Mouse (Mus musculus): ENCODE results near the gene Ift122. TPM values are rescaled to one million over a fixed set of nuclear protein-coding genes. Genes with fewer than 3 reads are reported as not detected.
A peak's percentile ranks its signal among the peaks of the same experiment; 100 is the strongest.
"Not testable (repeated sequence)": the region's sequence is repeated elsewhere in the genome, so short reads cannot be mapped to it uniquely, and the experiment has no call there.

Gene Ift122
- polyA plus RNA-seq, 1 experiment from 2014 or later, result 26.8 TPM

DNA sequence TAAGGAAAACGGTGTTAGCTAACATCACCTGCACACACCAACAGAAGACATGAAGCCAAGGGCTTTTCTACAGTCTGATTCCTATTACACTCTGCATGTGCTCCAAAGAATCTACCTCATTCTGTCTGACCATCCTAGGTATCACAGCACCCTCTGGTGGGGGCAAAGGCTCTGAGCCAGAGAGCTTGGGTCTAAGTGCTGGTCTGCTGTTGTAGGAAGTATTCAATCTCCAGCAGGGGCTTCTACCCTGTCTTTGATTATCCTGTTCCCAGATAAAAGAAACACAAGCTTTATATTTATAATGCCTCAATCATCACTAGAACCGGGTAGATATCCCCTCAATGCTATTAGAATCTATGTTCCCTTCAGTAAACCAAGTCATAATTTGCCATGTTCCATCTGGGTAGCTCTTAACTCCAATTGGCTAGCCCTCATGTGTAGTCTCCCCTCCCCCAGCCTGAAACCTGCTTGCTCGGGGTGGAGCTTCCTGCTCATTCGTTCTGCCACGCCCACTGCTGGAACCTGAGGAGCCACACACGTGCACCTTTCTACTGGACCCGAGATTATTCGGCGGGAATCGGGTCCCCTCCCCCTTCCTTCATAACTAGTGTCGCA is 29.3 kb upstream of the Ift122 start:
- H3K4me3 ChIP-seq, result peak overlapping the region; percentile 35

DNA sequence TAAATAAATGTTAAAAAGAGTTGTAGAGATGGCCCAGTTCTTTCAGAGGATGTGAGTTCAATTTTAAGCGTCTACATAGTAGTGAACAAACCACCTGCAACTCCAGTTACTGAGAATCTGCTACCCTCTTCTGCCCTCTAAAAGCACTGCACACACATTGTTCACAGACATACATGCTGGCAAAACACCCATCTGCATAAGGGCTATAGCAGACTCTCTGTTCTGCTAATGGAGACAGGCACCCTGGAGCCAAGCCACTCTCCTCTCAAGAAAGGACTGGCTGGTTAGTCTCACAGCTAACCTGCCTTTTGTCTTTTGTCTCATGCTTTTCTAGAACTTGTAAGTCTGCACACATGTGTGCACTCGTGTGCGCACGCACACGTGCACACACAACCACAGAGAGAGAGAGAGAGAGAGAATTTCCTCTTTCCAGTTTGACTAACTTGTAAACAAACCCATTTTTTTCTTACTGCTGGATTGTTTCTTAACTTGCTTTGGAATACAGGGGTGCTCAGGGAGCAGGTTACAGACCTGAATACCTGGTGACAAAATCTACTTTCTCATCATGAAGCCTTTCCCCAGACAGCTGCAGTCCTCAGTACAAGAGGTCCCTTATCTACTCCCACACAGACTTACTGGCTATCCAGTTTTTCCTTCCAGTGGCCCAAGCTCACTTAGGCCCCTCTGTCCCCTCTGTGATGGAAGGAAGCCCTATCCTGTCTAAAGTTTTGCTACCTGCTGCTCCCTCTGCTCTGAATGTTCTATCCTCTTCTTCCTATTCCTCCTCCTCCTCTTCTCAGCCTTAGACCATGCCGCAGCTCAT is 22.3 kb upstream of the Ift122 start:
- H3K9me3 ChIP-seq (replicated peaks), result no peaks in the 10 kb centered on the region

More for the DNA sequence above, 29.3 kb upstream of the Ift122 start:
- peak overlapping the region; percentile 64 for H3K27ac ChIP-seq (replicated peaks)
- H3K9me3 ChIP-seq (replicated peaks); H3K36me3 ChIP-seq; H3K27me3 ChIP-seq (ENCODE audit: low read depth, poor library complexity, severe bottlenecking); H3K4me1 ChIP-seq: not testable (repeated sequence)
- WGBS, result 3% methylated on average over 6 of the region's 11 CpGs
- peak; percentile 80 for DNase-seq (ENCODE audit: low spot score)

GRCm38 (mm10) chr6:115832152-115832850 is 21.0 kb upstream of the Ift122 start:
- Histone ChIP-seq H3K4me3 (no peak overlapping the region), H3K27ac (replicated peaks) (no peak overlapping the region)

More for the DNA sequence above, 22.3 kb upstream of the Ift122 start:
- WGBS, result 84% methylated on average over 6 of the region's 6 CpGs
- H3K4me3 ChIP-seq, result no peak overlapping the region
- no peak for DNase-seq (ENCODE audit: low spot score)
- H3K27me3 ChIP-seq (ENCODE audit: low read depth, poor library complexity, severe bottlenecking), result no peaks in the 10 kb centered on the region
- no peak overlapping the region for H3K27ac ChIP-seq (replicated peaks)
- 0 out of 2 replicates have a peak, but pooled peaks cover 3% of the 10 kb centered on the region for H3K36me3 ChIP-seq
- H3K4me1 ChIP-seq, result no peaks in the 10 kb centered on the region

DNA sequence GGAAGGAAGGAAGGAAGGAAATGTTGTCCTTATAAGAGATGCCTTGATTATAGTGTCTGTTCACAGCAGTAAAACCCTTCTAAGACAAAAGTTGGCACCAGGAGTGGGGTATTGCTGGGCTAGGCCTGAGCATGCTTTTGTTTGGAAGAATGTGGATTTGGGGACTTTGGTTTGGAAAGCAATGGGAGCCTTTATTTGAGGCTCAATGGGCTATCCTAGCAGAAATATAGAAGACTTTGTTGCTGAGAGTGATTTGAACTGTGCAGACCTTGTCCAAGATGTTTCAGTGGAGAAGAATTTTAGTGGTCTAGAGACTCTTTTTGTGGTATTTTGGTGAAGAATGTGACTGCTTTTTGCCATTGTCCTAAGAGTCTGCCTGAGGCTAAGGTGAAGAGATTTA is 19.4 kb upstream of the Ift122 start:
- Histone ChIP-seq H3K4me3 (no peak overlapping the region), H3K36me3 (0 out of 2 replicates have a peak, but pooled peaks cover 3% of the 10 kb centered on the region), H3K27me3 (ENCODE audit: low read depth, poor library complexity, severe bottlenecking) (no peaks in the 10 kb centered on the region), H3K27ac (replicated peaks) (no peak overlapping the region), H3K4me1 (peaks cover 17% of the 10 kb centered on the region), H3K9me3 (replicated peaks) (no peaks in the 10 kb centered on the region)
- no peak for DNase-seq (ENCODE audit: low spot score)

More at GRCm38 (mm10) chr6:115832152-115832850, 21.0 kb upstream of the Ift122 start:
- Histone ChIP-seq H3K4me1 (peaks cover 1% of the 10 kb centered on the region), H3K9me3 (replicated peaks) (no peaks in the 10 kb centered on the region), H3K36me3 (0 out of 2 replicates have a peak, but pooled peaks cover 3% of the 10 kb centered on the region), H3K27me3 (ENCODE audit: low read depth, poor library complexity, severe bottlenecking) (no peaks in the 10 kb centered on the region)
- WGBS, result 93% methylated on average over 2 of the region's 2 CpGs
- DNase-seq (ENCODE audit: low spot score), result no peak

DNA sequence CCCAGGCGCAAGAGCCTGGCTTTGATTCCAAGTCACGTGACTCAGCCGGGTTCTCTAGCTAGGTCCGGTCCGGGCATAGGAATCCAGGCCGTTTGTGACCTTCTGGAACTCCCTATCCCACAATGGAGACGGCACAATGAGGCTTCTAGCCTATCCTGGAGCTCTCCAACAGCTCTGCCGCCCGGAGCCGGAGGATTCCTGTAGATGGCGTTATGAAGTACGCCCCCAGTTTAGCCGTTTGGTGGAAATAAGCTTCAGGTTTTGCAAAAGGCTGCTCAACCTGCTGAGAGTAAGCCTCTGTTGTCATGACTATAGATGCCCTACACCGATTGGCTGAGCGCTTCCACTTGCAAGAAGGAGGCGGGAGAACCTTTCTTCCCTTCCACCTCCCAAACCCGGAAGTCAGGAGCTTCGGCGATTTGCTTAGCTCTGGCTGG is 15.1 kb upstream of the Ift122 start, which contains the start of gene Efcab12:
Gene Efcab12 (minus strand): TSS at position 252 of the 437 bp plus-strand sequence.
- H3K4me3 ChIP-seq, result peak within 1 kb of the TSS; percentile 57
- no peaks in the 10 kb centered on the region for H3K9me3 ChIP-seq (replicated peaks)
- peak; percentile 82 for DNase-seq (ENCODE audit: low spot score)
- no peaks in the 10 kb centered on the region for H3K27me3 ChIP-seq (ENCODE audit: low read depth, poor library complexity, severe bottlenecking)
- peak within 1 kb of the TSS; percentile 84 for H3K27ac ChIP-seq (replicated peaks)
- peaks cover 17% of the 10 kb centered on the region for H3K4me1 ChIP-seq
- under 1% methylated on average over 19 of the region's 19 CpGs for WGBS
- H3K36me3 ChIP-seq, result peaks cover 23% of the 10 kb centered on the region

- Histone ChIP-seq H3K36me3 (peaks cover 29% of the 10 kb centered on the region), H3K4me3 (peak overlapping the region; percentile 57), H3K4me1 (peaks cover 17% of the 10 kb centered on the region), H3K27ac (replicated peaks) (0 out of 2 replicates have a peak overlapping the region, but pooled peaks have one; percentile 84), H3K27me3 (ENCODE audit: low read depth, poor library complexity, severe bottlenecking) (no peaks in the 10 kb centered on the region), H3K9me3 (replicated peaks) (no peaks in the 10 kb centered on the region)
- WGBS, result 69% methylated on average over 5 of the region's 5 CpGs
- DNase-seq (ENCODE audit: low spot score), result no peak
These were observed 14.5 kb upstream of the Ift122 start for GRCm38 (mm10) chr6:115838745-115839144.

DNA sequence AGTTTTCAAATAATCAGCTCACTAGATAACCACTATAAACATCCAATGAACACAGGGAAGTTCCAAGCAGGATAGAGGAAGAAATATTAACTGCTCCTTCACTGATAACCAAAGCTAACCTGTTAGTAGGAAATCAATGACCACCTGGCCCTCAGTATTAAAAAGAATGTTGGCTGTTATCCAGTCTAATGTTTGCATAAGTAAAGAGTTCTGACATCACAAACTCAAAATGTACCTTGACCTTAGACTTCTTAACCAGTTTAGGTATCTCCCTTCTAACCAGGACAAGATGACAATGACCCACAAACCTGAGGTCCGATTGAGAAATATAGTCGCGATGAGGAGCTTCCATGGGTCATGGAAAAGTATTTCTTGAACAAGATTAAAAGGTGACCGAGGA is 8.3 kb upstream of the Ift122 start:
- Histone ChIP-seq H3K27me3 (ENCODE audit: low read depth, poor library complexity, severe bottlenecking) (no peaks in the 10 kb centered on the region), H3K4me1 (no peaks in the 10 kb centered on the region), H3K27ac (replicated peaks) (no peak overlapping the region), H3K9me3 (replicated peaks) (no peaks in the 10 kb centered on the region), H3K36me3 (peaks cover 74% of the 10 kb centered on the region), H3K4me3 (no peak overlapping the region)
- WGBS, result 96% methylated on average over 4 of the region's 4 CpGs
- DNase-seq (ENCODE audit: low spot score), result no peak

GRCm38 (mm10) chr6:115846640-115847411 is 6.4 kb upstream of the Ift122 start:
- Histone ChIP-seq H3K36me3 (peaks cover 75% of the 10 kb centered on the region), H3K4me1 (peaks cover 5% of the 10 kb centered on the region), H3K4me3 (no peak overlapping the region), H3K27ac (replicated peaks) (no peak overlapping the region), H3K27me3 (ENCODE audit: low read depth, poor library complexity, severe bottlenecking) (no peaks in the 10 kb centered on the region), H3K9me3 (replicated peaks) (no peaks in the 10 kb centered on the region)
- 42% methylated on average over 8 of the region's 8 CpGs for WGBS
- peak; percentile 66 for DNase-seq (ENCODE audit: low spot score)

DNA sequence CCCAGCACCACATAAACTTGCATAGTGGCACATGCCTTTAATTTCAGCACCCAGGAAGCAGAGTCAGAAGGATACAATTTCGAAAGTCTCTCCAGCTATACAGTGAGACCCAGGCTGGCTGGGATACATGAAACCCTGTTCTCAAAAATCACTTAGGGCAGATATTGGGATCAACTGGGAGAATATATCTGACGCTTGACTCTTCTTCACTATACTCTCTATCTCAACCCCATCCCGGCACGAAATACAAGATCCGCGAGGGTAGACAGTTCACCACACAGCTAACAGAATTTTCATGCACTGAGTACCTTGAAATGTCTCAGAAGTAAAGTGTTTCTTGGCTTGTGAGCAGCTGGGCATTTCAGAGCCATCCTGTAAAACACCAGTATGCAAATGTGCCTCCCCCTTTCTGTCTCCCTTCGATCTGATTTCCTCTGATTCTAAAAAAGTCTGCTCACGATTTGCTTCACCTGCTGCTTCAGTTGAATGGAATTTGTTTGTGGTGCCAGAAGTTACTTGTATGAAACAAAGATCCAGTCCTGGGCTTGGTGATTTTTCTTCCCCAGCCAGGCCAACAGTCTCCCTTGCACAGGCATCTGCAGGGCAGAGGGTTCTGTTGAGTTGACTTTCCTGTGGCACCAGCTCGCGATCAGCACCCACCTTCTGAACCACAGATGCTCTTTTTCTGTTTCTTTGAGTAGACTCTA is 4.5 kb upstream of the Ift122 start:
- WGBS, result 95% methylated on average over 10 of the region's 10 CpGs
- peaks cover 56% of the 10 kb centered on the region for H3K36me3 ChIP-seq
- H3K27ac ChIP-seq (replicated peaks), result no peak overlapping the region
- H3K9me3 ChIP-seq (replicated peaks), result no peaks in the 10 kb centered on the region
- DNase-seq (ENCODE audit: low spot score), result no peak
- H3K4me3 ChIP-seq, result no peak overlapping the region
- H3K4me1 ChIP-seq, result peaks cover 19% of the 10 kb centered on the region
- no peaks in the 10 kb centered on the region for H3K27me3 ChIP-seq (ENCODE audit: low read depth, poor library complexity, severe bottlenecking)

- Histone ChIP-seq H3K9me3 (replicated peaks) (no peaks in the 10 kb centered on the region), H3K36me3 (peaks cover 30% of the 10 kb centered on the region), H3K27ac (replicated peaks) (peak overlapping the region; percentile 88), H3K4me3 (peak overlapping the region; percentile 66), H3K27me3 (ENCODE audit: low read depth, poor library complexity, severe bottlenecking) (no peaks in the 10 kb centered on the region), H3K4me1 (peaks cover 23% of the 10 kb centered on the region)
- no peak for DNase-seq (ENCODE audit: low spot score)
- 5% methylated on average over 20 of the region's 20 CpGs for WGBS
These were observed 702 bp upstream of the Ift122 start for GRCm38 (mm10) chr6:115852446-115853090.

GRCm38 (mm10) chr6:115853985-115854384 is 715 bp downstream of the Ift122 start:
- Histone ChIP-seq H3K4me3 (peak overlapping the region; percentile 66), H3K27me3 (ENCODE audit: low read depth, poor library complexity, severe bottlenecking) (no peaks in the 10 kb centered on the region), H3K36me3 (peaks cover 17% of the 10 kb centered on the region), H3K27ac (replicated peaks) (peak overlapping the region; percentile 88), H3K9me3 (replicated peaks) (no peaks in the 10 kb centered on the region), H3K4me1 (peaks cover 23% of the 10 kb centered on the region)
- WGBS, result 45% methylated on average over 7 of the region's 7 CpGs
- DNase-seq (ENCODE audit: low spot score), result no peak

Measured in midbrain, embryonic 10.5 days (tissue).